Mouse (Mus musculus) embryonic facial prominence, embryonic 14.5 days (tissue): ENCODE data around the gene Mybbp1a. TPM values are rescaled to one million over a fixed set of nuclear protein-coding genes. Genes with fewer than 3 reads are reported as not detected.

Source experiments
- ATAC-seq: fragments of 200-750 bp; cut with Nextera tagmentation; 2 replicates; pipeline ENCODE4 v1.8.0; 2017; ENCODE audit warnings: low read depth, moderate number of reproducible peaks, moderate TSS enrichment
- DNase-seq: peaks from one replicate; pipeline ENCODE4 v3.0.0-alpha.2; 2015; ENCODE audit warnings: low spot score
- H3K27ac ChIP-seq: fragments of 300-500 bp; sonication (generic); replicated peaks from 2 replicates; pipeline ENCODE4 v1.5.1; 2014; ENCODE audit warnings: low read depth, mild to moderate bottlenecking, low read length, moderate library complexity
- H3K27me3 ChIP-seq: fragments of 300-500 bp; sonication (generic); replicated peaks from 2 replicates; pipeline ENCODE4 v1.6.1; 2014; ENCODE audit warnings: low read length; ENCODE audit not compliant: control insufficient read depth, insufficient read depth
- H3K36me3 ChIP-seq: fragments of 300-500 bp; sonication (generic); 2 replicates; pipeline ENCODE4 v1.6.1; 2014; ENCODE audit warnings: low read length, mixed read lengths; ENCODE audit not compliant: control insufficient read depth, insufficient read depth
- H3K4me1 ChIP-seq: fragments of 300-500 bp; sonication (generic); 2 replicates; pipeline ENCODE4 v1.6.1; 2014; ENCODE audit warnings: antibody characterized with exemption, low read length; ENCODE audit not compliant: control insufficient read depth, insufficient read depth
- H3K4me2 ChIP-seq: fragments of 300-500 bp; sonication (generic); 2 replicates; pipeline ENCODE4 v1.6.1; 2014; ENCODE audit warnings: low read depth, mild to moderate bottlenecking, low read length, moderate library complexity, mixed read lengths
- H3K4me3 ChIP-seq: fragments of 300-500 bp; sonication (generic); 2 replicates; pipeline ENCODE4 v1.5.1; 2014; ENCODE audit warnings: low read depth, mild to moderate bottlenecking, low read length
- H3K9ac ChIP-seq: fragments of 300-500 bp; sonication (generic); 2 replicates; pipeline ENCODE4 v1.6.1; 2014; ENCODE audit warnings: low read depth, mild to moderate bottlenecking, low read length, moderate library complexity, mixed read lengths
- H3K9me3 ChIP-seq: fragments of 300-500 bp; sonication (generic); 2 replicates; pipeline ENCODE4 v1.6.1; 2016; ENCODE audit warnings: low read length; ENCODE audit not compliant: control insufficient read depth
- WGBS: fragments of 180-500 bp; shearing (Covaris S2); extraction: QIAGEN DNeasy Blood & Tissue Kit; methylation state at CpG from one replicate; pipeline ENCODE4 v1.1.7; 2014; 5-methylcytosine and 5-hydroxymethylcytosine counted together
- polyA plus RNA-seq: library from polyadenylated mRNA; unstranded; fragments of >200 nt; fragmentation: Nextera tagmentation; extraction: Ambion mirVana; gene quantifications from 2 replicates; pipeline ENCODE4 v1.2.1, GENCODE M21; 2014

Mybbp1a gene
- polyA plus RNA-seq, 1 experiment from 2014 or later, result 114 TPM

GRCm38 (mm10) chr11:72401068-72401467, 40.1 kb upstream of the Mybbp1a start:
- no peak overlapping the region for H3K27ac ChIP-seq
- 79% methylated on average over 12 of the region's 12 CpGs for WGBS

GRCm38 (mm10) chr11:72402017-72402416, 39.1 kb upstream of the Mybbp1a start:
- no peaks in the 10 kb centered on the region for H3K9me3 ChIP-seq
- no peak for ATAC-seq
- no peak overlapping the region for H3K27ac ChIP-seq
- no peak for DNase-seq
- H3K4me1 ChIP-seq, result peaks cover 6% of the 10 kb centered on the region
- peaks cover 7% of the 10 kb centered on the region; the same call in 1 of the 2 replicates for H3K36me3 ChIP-seq
- WGBS, result 59% methylated on average over 5 of the region's 5 CpGs
- H3K9ac ChIP-seq, result no peak overlapping the region
- no peak overlapping the region for H3K4me2 ChIP-seq
- H3K27me3 ChIP-seq, result no peaks in the 10 kb centered on the region
- no peak overlapping the region for H3K4me3 ChIP-seq

More at GRCm38 (mm10) chr11:72401068-72401467, 40.1 kb upstream of the Mybbp1a start:
- Histone ChIP-seq H3K9me3 (no peaks in the 10 kb centered on the region), H3K27me3 (no peaks in the 10 kb centered on the region), H3K4me1 (peaks cover 15% of the 10 kb centered on the region), H3K4me3 (no peak overlapping the region), H3K36me3 (peaks cover 7% of the 10 kb centered on the region; the same call in 1 of the 2 replicates), H3K9ac (no peak overlapping the region), H3K4me2 (no peak overlapping the region)
- DNase-seq (no peak), ATAC-seq (no peak)

- Histone ChIP-seq H3K36me3 (peaks cover 7% of the 10 kb centered on the region; the same call in 1 of the 2 replicates), H3K4me3 (no peak overlapping the region), H3K27me3 (no peaks in the 10 kb centered on the region), H3K27ac (no peak overlapping the region), H3K4me1 (no peaks in the 10 kb centered on the region; the same call in 1 of the 2 replicates), H3K9ac (no peak overlapping the region), H3K4me2 (no peak overlapping the region), H3K9me3 (no peaks in the 10 kb centered on the region)
- ATAC-seq (no peak), DNase-seq (no peak)
- 92% methylated on average over 11 of the region's 12 CpGs for WGBS
Measured at GRCm38 (mm10) chr11:72402969-72403368, 38.2 kb upstream of the Mybbp1a start.

GRCm38 (mm10) chr11:72405532-72405931, 35.6 kb upstream of the Mybbp1a start:
- peak overlapping the region; percentile 19; the same call in 1 of the 2 replicates for H3K4me2 ChIP-seq
- ATAC-seq (no peak), DNase-seq (no peak)
- WGBS, result 53% methylated on average over 4 of the region's 4 CpGs
- H3K4me3 ChIP-seq, result no peak overlapping the region
- H3K27me3 ChIP-seq, result 0 out of 2 replicates have a peak, but pooled peaks cover 6% of the 10 kb centered on the region
- H3K9ac ChIP-seq, result no peak overlapping the region
- peaks cover 5% of the 10 kb centered on the region; the same call in 1 of the 2 replicates for H3K4me1 ChIP-seq
- no peaks in the 10 kb centered on the region for H3K9me3 ChIP-seq
- H3K27ac ChIP-seq, result 0 out of 2 replicates have a peak overlapping the region, but pooled peaks have one; percentile 3
- no peaks in the 10 kb centered on the region for H3K36me3 ChIP-seq

GRCm38 (mm10) chr11:72406079-72406675, 35.0 kb upstream of the Mybbp1a start:
- H3K27me3 ChIP-seq, result 0 out of 2 replicates have a peak, but pooled peaks cover 8% of the 10 kb centered on the region
- DNase-seq, result peak; percentile 68
- 0 out of 2 replicates have a peak overlapping the region, but pooled peaks have one; percentile 3 for H3K27ac ChIP-seq
- H3K36me3 ChIP-seq, result no peaks in the 10 kb centered on the region
- H3K4me1 ChIP-seq, result peaks cover 7% of the 10 kb centered on the region; the same call in 1 of the 2 replicates
- peak overlapping the region; percentile 19; the same call in 1 of the 2 replicates for H3K4me2 ChIP-seq
- 50% methylated on average over 8 of the region's 8 CpGs for WGBS
- no peak overlapping the region for H3K4me3 ChIP-seq
- H3K9ac ChIP-seq, result no peak overlapping the region
- ATAC-seq, result no peak
- H3K9me3 ChIP-seq, result no peaks in the 10 kb centered on the region

- no peak for DNase-seq
- H3K4me3 ChIP-seq, result no peak overlapping the region
- H3K4me2 ChIP-seq, result no peak overlapping the region
- 0 out of 2 replicates have a peak, but pooled peaks cover 8% of the 10 kb centered on the region for H3K27me3 ChIP-seq
- no peak for ATAC-seq
- peaks cover 7% of the 10 kb centered on the region; the same call in 1 of the 2 replicates for H3K4me1 ChIP-seq
- H3K36me3 ChIP-seq, result no peaks in the 10 kb centered on the region
- peak overlapping the region; percentile 30; the same call in 1 of the 2 replicates for H3K27ac ChIP-seq
- H3K9ac ChIP-seq, result no peak overlapping the region
- WGBS, result 21% methylated on average over 3 of the region's 3 CpGs
- H3K9me3 ChIP-seq, result no peaks in the 10 kb centered on the region
Measured at GRCm38 (mm10) chr11:72407081-72407480, 34.1 kb upstream of the Mybbp1a start.

GRCm38 (mm10) chr11:72407574-72407973, 33.6 kb upstream of the Mybbp1a start:
- Histone ChIP-seq H3K4me3 (no peak overlapping the region), H3K36me3 (no peaks in the 10 kb centered on the region), H3K27me3 (0 out of 2 replicates have a peak, but pooled peaks cover 8% of the 10 kb centered on the region), H3K4me1 (peaks cover 7% of the 10 kb centered on the region; the same call in 1 of the 2 replicates), H3K9me3 (no peaks in the 10 kb centered on the region), H3K4me2 (peak overlapping the region; percentile 12; the same call in 1 of the 2 replicates), H3K27ac (no peak overlapping the region), H3K9ac (no peak overlapping the region)
- no peak for ATAC-seq
- 26% methylated on average over 7 of the region's 7 CpGs for WGBS
- no peak for DNase-seq

GRCm38 (mm10) chr11:72408451-72409170, 32.5 kb upstream of the Mybbp1a start:
- Histone ChIP-seq H3K36me3 (no peaks in the 10 kb centered on the region), H3K9me3 (no peaks in the 10 kb centered on the region), H3K9ac (no peak overlapping the region), H3K4me2 (peak overlapping the region; percentile 100), H3K4me1 (peaks cover 7% of the 10 kb centered on the region; the same call in 1 of the 2 replicates), H3K27ac (no peak overlapping the region), H3K4me3 (no peak overlapping the region), H3K27me3 (0 out of 2 replicates have a peak, but pooled peaks cover 8% of the 10 kb centered on the region)
- DNase-seq (no peak), ATAC-seq (no peak)
- WGBS, result 58% methylated on average over 9 of the region's 9 CpGs
